Mouse (Mus musculus) WW6 (cell line): ENCODE results near the gene Slit3.

Experiments used
- DNase-seq: peaks from one replicate; pipeline ENCODE4 v3.0.0-alpha.2; 2013; ENCODE audit warnings: low read depth, low spot score

Slit3 gene

DNA sequence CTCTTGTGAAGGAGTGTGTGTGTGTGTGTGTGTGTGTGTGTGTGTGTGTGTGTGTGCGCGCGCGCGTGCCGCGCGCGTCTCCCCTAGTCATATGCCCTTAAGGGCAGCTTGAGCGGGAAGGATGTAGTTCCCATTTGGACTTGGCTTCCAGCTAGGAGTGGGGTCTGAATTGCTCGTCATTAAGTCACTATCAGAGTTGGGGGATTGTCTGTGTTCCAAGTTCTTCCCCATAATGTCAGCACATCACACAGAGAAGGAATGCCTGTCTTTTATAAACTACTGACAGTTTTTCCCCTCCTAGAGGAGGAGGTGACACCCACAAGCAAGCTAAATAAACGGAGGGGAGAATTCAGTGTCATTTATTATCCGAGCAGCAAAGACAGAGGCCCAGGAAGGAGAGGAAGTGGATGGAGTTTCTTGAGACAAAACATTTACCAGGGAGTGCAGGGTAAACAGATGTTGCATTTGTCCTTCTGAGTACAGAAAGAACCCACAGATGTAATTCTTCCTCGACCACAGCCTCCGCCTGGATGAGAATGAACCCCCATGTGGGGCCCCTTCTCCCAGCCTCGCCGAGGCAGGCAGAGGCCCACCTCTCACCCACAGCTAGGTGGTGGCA, 3.6 kb downstream of the Slit3 start:
- no peak for DNase-seq

DNA sequence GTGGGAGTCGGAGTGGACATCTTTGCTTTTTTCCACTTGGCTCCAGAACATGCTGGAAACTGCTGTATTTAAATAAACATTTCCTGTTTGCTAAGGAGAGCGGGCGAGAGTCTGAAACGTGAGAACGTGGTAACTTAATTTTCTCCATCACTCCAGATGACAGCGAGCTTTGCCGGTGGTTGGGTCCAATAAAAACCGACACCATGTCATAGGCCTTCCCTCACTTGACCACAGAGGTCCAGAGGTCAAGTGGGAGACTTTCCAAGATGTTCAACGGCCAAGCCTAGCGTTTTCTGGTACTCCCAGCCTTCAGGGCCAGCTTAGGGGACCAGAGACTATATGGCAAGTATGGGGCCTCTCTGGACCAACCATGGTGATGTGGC, 4.1 kb downstream of the Slit3 start:
- no peak for DNase-seq

DNA sequence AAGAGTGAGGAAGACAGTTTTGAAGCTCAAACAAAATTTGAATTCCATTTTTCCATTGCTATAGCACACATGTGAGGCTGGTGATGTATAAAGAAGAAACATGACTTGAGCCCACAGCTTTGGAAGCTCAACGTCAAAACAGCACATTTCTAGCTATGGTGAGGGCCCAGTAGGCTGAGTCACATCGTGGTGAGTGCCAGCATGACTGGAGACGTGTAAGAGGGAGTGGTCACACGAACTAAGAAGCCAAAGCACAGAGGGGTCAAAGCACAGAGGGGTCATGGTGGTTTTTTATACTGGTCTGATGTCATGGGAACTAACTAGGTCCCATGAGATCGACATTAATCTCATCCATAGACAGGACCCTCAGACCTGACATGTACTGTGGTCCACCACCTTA, 10.7 kb downstream of the Slit3 start:
- no peak for DNase-seq

DNA sequence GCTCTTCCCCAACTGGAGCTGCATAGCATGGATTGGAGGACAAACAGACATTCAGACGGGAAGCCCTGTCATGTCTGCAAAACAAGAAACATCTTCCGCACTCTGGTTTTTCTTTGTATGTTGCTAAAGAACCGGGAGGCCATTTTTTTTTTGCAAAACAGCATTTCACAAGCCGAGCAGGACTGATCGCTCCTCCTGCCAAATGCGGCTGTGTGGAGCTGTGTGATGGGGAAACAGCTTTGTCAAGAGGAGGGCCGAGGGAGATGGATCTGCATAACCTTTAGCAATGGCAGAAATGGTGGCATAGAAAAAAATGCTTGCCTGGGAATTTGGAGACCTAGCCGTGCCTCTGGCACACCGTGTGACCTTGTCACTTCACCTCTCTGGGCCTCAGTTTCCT, 15.6 kb downstream of the Slit3 start:
- DNase-seq = no peak

DNA sequence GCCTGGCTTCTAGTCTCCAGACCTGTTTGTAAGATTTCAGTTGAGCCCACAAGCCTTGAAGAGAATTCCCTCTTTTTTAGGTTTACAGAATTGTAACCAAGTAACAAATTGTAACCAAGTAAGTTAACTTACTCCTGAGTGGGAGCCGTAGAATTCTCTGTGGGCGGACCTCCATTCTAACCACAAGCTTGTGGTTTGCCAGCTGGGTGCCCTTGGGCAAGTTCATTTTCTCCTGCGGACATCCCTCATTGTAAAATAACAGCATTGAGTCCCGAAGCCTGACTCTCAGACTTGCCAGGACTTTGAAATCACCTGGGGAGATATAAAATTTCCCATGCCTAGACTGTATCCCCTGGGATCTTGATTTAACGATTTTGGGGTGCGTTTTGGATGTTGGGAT, 19.1 kb downstream of the Slit3 start:
- no peak for DNase-seq

DNA sequence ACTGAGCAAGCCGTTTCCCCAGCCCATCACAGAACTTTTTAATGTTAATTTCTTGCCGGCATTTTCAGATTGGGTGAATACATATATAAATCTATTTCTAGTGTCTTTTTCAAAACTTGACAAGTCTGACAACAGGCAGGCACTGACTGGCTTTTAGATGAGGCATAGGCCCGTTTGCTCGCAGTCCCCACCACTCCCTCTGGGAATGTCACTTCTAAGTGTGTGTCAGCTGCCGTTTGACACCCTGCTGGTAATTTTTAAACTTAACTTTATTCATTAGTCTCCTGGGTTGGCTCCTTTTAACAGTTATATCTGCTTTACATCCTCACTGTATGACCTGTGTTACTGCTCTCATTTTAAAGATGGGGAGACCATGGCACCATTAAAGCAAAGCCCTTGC, 21.2 kb downstream of the Slit3 start:
- no peak for DNase-seq

DNA sequence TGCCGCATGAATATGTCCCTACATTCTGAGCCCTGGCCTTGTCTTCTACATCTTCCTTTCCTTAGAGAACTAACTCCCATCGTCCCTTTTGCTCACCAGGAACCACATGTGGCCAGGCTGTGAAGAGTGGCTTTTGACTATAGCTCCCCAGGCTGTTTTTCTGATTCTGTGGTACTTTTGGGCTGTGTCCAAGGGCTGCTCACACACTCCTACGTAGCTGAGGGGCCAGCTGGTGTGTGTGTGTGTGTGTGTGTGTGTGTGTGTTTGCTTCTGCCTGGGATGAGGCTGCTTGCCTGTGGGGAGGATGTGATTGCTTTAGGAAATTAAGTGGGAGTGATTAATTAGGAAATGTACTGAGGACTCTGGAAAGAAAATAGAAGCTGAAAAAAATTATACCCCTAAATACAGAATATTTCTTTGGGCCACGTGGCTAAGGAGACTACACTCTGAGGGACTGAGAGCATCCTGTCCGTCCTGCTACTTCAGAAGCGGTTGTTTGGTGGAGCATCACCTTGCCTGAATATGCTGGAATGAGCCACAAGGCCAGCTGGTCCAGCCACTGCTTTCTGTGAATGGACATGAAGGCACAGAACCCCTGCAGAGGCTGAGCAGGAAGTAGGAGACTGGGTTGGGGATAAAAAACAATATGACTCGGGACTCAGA, 21.8 kb downstream of the Slit3 start:
- no peak for DNase-seq

DNA sequence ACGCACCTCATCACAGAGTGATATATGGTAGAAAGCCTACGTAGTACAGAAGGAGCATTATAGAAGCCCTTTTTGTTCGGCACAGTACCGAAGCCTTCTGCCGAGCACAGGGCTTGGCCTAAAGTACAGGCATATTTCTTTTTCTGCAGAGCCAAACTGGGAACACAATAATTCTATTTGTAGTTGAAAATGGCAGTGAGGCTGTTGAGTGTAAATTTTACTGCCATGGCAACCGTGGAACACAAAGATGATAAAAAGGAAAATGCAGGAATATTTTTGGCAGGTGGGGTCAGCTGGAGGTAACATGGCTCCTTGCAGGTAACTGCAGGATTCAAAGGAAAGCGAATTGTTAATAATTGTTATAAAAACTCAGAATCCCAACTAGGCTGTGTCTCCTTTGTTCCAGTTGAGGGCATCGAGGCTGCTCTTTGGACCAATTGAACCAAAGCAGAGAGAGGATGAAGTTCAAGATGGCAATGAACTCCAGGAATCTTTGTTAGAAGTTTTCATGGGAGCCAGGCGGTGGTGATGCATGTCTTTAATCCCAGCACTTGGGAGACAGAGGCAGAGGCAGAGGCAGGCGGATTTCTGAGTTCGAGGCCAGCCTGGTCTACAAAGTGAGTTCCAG, 26.9 kb downstream of the Slit3 start:
- DNase-seq = no peak

DNA sequence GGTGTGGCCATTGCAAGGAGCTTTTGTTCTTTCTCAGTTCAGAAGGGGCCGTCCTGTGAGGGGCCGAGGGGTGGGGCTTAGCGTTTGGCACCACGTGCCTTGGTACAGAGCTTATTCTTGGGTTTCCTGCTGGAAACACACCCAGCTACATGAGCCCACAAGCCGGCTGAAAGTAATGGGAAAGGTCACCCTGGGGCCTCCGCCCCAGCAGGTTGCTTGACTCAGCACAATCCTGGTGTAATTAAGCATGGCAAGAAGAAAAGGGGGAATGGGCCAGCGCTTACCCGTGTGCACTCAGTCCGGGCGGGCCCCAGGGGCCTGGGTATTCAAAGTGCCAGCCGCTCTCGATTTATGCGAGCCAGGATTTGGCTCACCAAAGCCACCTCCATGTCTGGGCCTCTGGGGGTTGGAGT, 30.5 kb downstream of the Slit3 start:
- DNase-seq = peak; percentile 26

DNA sequence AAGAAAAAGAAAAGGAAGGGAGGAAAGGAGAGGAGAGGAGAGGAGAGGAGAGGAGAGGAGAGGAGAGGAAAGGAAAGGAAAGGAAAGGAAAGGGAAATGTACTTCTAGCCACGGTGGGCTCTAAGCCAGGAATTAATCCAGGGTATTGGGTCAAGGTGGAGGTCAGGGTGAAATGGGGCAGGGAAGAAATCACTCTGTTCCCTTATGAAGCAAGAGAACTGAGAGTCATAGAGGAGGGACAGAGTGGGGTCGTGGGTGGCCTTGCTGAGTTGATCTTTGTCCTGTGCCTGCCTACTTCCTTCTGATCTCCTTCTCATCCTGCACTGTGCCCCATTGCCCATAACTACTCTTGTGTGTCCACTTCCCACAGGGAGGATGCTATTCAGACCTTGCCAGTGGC, 31.9 kb downstream of the Slit3 start:
- no peak for DNase-seq

DNA sequence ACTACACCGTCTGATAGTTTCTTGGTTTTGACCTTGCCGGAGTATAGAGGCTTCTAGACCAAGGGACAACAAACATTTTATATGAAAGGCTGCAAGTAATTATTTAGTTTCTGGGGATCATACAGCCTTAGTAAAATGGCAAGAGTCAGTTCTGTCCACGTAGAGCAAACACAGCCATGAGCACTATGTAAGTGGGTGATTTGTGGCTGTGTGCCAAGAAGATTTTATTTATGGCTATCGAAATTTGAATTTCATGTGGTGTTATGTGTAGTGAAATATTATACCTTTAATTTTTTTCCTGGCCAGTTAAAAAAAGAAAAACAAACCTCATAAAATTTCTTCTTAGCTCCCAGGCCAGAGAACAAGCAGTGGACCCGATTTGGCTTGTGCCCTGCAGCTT, 33.4 kb downstream of the Slit3 start:
- DNase-seq = no peak

DNA sequence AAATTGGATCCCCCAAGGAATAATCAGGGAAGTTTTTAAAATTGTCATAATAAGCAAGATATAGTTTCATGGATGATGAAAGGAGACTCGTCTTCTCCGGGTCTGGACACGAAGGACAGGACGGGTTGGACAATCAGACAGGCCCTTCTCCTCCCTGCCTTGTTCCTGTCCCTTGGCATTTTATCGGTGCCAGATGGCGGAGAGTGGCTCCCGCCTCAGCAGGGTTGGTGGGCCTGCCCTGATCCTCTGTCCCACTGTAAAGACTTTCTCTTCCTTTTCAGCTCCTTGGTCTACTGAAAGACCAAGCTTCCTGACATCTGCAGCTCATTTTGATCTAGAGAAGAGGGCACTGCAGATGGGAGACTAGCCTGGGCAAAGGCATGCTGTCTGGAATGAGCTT, 34.3 kb downstream of the Slit3 start:
- no peak for DNase-seq

DNA sequence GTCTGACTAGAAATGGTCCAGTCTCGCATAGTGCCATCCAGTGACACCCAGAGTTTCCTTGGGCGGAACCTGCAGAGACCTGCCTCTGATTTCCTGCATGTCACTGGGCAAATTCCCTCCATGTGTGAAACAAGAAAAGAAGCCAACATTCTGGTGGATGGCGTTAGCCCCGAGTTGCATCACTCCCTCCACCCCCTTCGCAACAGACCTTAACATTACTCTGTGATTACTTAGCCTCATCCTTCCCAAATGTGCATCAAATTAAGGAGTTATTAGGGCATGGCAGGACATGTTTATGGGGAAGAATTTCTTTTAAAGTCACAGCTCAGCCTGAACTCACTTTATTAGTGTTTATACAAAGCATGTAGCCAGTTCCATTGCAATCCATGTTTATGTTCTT, 35.7 kb downstream of the Slit3 start:
- no peak for DNase-seq

DNA sequence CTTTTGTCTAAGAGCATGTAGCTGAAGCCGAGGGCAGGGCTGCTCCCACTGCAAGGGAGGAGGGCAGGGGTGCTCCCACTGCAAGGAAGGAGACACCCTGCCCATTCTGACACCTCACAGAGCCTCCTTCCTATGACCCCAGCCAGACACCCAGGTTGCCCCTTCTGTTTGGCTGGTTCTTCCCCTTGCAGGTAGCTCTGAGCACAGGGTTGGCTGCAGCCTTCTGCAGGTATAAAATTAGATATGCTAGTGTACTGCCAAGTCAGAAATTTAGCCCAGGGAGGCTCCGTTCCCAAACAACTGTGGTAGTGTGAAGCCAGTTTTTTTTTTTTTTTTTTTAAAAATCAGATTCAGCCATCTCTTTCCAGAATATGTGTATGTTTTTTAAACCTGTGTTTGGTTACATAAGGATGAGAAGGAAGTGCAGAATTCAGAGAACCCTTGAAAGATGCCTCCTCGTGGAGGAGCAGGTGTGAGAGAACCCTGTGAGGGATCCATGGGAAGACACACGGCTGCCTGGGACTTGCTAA, 39.7 kb downstream of the Slit3 start:
- no peak for DNase-seq

DNA sequence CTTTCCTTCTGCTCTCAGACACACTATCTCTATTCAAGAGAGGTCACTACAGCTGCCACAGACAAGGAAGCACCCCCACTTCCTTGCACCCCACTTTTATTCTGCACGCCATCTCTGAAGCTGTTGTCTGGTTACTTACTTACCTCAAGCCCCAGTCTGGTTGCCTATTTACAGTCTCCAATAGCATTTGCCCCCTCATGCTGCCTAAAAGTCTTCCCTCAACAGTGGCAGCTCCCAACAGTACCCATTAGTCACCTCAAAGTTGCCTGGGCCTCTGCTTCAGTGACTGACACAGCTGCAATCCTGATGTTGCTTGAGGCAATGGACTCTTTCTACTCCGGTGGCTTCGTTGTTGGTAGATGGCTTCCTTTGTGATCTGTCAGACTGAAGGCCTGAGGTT, 42.4 kb downstream of the Slit3 start:
- no peak for DNase-seq

DNA sequence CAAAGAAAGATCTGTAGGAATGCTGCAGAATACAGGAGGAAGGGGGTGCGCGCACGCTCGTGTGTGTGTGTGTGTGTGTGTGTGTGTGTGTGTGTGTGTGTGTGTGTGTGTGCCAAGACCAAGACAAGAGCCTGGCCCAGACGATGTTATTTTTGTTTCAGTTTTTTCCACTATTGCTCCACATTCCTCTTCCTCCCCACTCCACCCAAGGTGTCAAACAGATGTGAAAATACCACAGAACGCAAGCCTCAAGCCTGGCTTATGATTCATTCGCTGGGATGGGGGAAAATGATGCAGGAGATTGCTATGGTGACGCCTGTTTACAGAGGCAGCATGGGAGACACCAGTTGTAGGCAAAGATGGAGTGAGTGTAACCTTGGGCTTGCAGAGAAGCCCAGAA, 46.2 kb downstream of the Slit3 start:
- DNase-seq = no peak

DNA sequence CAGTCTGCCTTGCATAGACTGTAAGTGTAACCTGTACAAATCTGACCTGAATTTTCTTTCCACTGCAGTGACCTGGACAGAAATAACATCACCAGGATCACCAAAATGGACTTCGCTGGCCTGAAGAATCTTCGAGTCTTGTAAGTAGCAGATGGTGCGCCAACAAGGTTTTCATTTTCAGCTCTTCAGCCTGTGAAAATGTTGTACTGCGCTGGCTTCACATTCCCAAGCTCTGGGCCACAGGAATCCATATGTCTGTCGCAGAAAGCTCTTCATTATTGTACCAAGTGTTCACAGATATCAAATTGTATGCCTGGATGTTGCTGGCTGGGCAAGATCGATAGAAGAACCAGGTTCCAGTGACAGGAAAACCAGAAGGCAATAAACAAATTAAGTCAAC, 50.5 kb downstream of the Slit3 start:
- DNase-seq = no peak

DNA sequence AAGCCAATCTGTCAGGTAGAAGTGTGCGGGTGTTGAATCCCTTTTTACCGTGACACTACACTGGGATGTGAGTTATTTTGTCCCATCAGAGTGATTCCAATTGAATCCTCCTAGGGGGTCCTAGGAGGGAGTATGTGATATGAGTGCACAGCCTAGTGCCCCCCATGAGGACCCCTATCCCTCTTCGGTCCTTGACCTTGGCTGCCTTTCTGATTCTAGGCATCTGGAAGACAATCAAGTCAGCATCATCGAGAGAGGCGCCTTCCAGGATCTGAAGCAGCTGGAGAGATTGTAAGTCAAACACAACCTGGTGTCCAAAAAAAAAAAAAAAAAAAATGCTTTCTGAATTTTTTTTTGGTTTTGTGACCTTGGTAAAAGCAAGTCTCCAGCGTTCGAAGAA, 56.5 kb downstream of the Slit3 start:
- DNase-seq = no peak

DNA sequence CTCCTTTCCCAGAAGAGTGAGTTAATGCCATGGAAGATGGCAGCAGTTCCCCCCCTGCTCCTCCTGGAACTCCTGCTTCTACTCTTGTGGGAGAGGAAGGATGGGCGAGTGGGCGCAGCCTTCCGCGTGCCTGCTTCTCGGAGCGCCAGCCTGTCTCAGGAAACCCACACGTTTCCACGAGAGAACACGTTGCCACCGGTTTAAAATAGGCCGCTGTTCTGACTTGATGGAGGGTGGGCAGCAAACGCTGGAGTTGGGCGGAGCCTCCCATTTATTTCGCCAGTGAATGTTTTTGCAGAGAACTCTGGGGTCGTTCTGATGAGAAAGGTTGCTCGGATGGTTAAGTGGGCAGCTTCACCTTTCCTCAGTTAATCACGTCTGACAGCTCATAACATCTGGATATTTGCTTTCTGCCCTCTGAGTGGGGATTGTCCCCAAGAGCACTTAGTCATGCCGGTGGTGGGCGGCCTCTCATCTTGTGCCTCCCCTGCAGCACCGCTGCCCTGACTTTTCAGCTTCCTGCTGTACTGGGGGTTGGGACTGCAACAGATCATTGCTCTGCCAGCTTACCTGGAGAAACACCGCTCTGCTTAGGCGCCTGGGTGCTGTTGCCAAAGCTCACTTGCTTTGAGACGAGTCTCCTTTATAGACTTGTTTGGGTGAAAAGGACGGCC, 57.3 kb downstream of the Slit3 start:
- DNase-seq = no peak

DNA sequence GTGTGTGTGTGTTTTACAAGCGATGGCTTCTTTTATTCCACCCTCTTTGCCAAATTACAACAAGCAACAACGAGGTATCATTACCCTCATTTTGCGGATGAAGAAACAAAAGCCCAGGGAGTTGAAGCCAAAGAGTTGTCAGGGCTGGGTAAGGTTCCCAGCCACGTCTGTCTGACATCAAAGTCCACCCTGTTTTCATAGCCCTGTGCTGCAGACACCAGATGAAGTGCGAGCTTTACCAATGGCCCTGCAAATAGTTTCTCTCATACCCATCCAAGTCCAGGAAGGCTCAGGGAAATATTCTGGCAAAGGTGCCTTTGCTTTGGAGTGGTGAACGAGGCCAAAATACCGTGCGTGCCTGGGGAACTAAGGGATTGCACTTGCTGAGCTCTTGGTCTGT, 58.3 kb downstream of the Slit3 start:
- no peak for DNase-seq

DNA sequence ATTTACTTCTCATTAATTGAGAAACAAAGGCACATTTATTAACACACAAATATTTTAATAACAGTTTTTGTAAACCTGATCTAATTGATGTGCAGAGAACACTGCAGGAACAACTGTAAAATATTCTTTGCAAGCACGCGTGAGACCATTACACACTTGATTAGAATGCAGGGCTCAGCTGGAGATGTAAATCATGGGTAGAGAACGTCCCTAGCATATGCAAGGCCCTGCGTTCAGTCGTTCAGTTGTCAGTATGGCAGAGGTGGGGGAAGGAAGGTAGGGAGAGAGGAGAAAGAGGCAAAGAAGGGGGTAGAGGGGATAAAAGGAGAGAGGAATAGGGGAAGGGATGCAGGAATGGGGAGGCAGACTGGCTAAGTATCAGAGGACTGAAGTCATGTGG, 61.9 kb downstream of the Slit3 start:
- DNase-seq = no peak

DNA sequence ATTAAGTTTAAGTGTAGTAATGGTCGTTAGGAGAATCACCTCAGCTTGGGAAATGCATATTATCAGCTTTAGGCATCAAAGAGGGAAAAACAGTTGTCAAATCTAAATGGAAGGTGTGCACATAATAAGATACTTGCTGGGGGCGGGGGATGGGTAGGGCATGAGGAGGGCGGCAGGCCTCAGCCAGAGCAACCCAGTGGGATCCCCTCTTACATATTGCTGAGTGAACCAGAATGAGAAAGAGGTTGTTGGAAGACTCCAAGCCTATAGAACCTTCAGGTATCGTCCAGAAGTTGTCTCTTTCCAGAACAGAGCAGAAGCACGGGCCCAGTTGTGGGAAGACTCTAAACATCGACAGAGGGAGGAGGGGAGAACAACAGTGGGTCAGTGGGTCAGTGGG, 73.8 kb downstream of the Slit3 start:
- DNase-seq = no peak

DNA sequence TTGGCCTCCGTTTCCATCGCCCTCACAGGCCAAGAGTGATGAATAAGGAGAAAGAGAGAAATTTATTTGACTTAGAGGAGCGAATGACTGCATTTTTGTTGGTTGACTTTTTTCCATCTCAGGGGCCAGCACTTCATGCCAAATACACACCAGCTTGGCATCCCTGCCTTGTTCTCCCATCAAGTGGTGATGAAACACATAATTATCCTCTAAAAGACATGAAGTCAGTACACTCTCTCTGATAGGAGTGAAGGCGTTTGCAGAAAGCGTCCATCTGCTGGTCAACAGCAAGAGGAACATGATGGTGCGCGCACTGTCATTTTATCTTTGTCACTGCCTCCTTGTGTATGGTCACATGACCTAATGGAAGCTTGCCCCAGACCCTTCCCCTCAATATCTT, 75.8 kb downstream of the Slit3 start:
- DNase-seq = no peak
